Mouse (Mus musculus) MEL (cell line): Measurements from ENCODE around the gene Tmem150c. TPM values are rescaled to one million over a fixed set of nuclear protein-coding genes. Genes with fewer than 3 reads are reported as not detected.

Experiments used
- DNase-seq: peaks from one replicate; pipeline ENCODE4 v3.0.0; 2011; ENCODE audit warnings: low read depth, low spot score
- H3K27ac ChIP-seq: 2 replicates; pipeline ENCODE4 v1.5.1; 2012; ENCODE audit warnings: low read depth, mild to moderate bottlenecking, control low read depth, low read length, moderate library complexity; ENCODE audit not compliant: control insufficient read depth
- H3K27me3 ChIP-seq, 2 experiments: fragments of 150-350 bp in 1 of 2; sonication (generic) in 1 of 2; 2 replicates each; pipeline ENCODE4 v1.6.1; 2012; ENCODE audit warnings: low read length in 2 of 2, mild to moderate bottlenecking in 2 of 2, improper control_type of control experiment in 1 of 2, moderate library complexity in 1 of 2; ENCODE audit not compliant: insufficient read depth in 2 of 2, control insufficient read depth in 1 of 2
- H3K36me3 ChIP-seq, 2 experiments: 2 replicates each; pipeline ENCODE4 v1.6.1; 2012 to 2014; ENCODE audit warnings: low read length in 2 of 2, improper control_type of control experiment in 1 of 2, inconsistent platforms in 1 of 2, mild to moderate bottlenecking in 1 of 2; ENCODE audit not compliant: insufficient read depth in 2 of 2, control insufficient read depth in 1 of 2
- H3K4me1 ChIP-seq, 2 experiments: fragments of 150-350 bp in 1 of 2; sonication (generic) in 1 of 2; 2 replicates each; pipeline ENCODE4 v1.6.1; 2012; ENCODE audit warnings: low read length in 2 of 2, improper control_type of control experiment in 1 of 2, mild to moderate bottlenecking in 1 of 2; ENCODE audit not compliant: insufficient read depth in 2 of 2, control insufficient read depth in 1 of 2
- H3K4me3 ChIP-seq, 2 experiments: fragments of 150-350 bp in 1 of 2; sonication (generic) in 1 of 2; 2 replicates each; pipeline ENCODE4 v1.5.1; 2012; ENCODE audit warnings: low read depth in 2 of 2, low read length in 2 of 2, mild to moderate bottlenecking in 2 of 2, moderate library complexity in 2 of 2, control low read depth in 1 of 2, improper control_type of control experiment in 1 of 2; ENCODE audit not compliant: control insufficient read depth in 1 of 2, insufficient read depth in 1 of 2
- H3K79me2 ChIP-seq: 2 replicates; pipeline ENCODE4 v1.6.1; 2012; ENCODE audit warnings: mild to moderate bottlenecking, low read length, moderate library complexity; ENCODE audit not compliant: control insufficient read depth, poor library complexity, insufficient read depth
- H3K9ac ChIP-seq: 2 replicates; pipeline ENCODE4 v1.6.1; 2012; ENCODE audit warnings: low read depth, mild to moderate bottlenecking, control low read depth, low read length, moderate library complexity; ENCODE audit not compliant: control insufficient read depth, poor library complexity, severe bottlenecking
- H3K9me3 ChIP-seq: fragments of 150-350 bp; sonication (generic); replicated peaks from 2 replicates; pipeline ENCODE4 v1.6.1; 2012; ENCODE audit warnings: mild to moderate bottlenecking, low read length, improper control_type of control experiment, moderate library complexity; ENCODE audit not compliant: insufficient read depth
- BHLHE40 ChIP-seq: IDR thresholded peaks from 2 replicates; pipeline ENCODE4 v1.6.1; 2012; ENCODE audit warnings: low read depth, mild to moderate bottlenecking, inconsistent platforms, low read length, improper control_type of control experiment, borderline replicate concordance
- CHD1 ChIP-seq: IDR thresholded peaks from 2 replicates; pipeline ENCODE4 v1.6.1; 2012; ENCODE audit warnings: low read depth, mild to moderate bottlenecking, inconsistent platforms, low read length, improper control_type of control experiment
- CTCF ChIP-seq, 3 experiments: IDR thresholded peaks in 2 of 3; conservative IDR thresholded peaks in 1 of 3; 2 replicates each; pipeline ENCODE4 v1.5.1; 2011 to 2012; ENCODE audit warnings: low read length in 3 of 3, low read depth in 2 of 3, mild to moderate bottlenecking in 2 of 3, improper control_type of control experiment in 1 of 3, inconsistent platforms in 1 of 3, mixed read lengths in 1 of 3, moderate library complexity in 1 of 3; ENCODE audit not compliant: control insufficient read depth in 1 of 3, insufficient read depth in 1 of 3, poor library complexity in 1 of 3, severe bottlenecking in 1 of 3
- E2F4 ChIP-seq: IDR thresholded peaks from 2 replicates; pipeline ENCODE4 v1.6.1; 2011; ENCODE audit warnings: low read depth, low read length, improper control_type of control experiment, borderline replicate concordance
- ELF1 ChIP-seq: IDR thresholded peaks from 2 replicates; pipeline ENCODE4 v1.6.1; 2014; ENCODE audit warnings: low read depth, mild to moderate bottlenecking, inconsistent platforms, low read length, improper control_type of control experiment, moderate library complexity
- EP300 ChIP-seq, 2 experiments: IDR thresholded peaks; 2 replicates each; pipeline ENCODE4 v1.6.1; 2011; ENCODE audit warnings: improper control_type of control experiment in 2 of 2, low read length in 2 of 2, low read depth in 1 of 2, mild to moderate bottlenecking in 1 of 2
- ETS1 ChIP-seq: IDR thresholded peaks from 2 replicates; pipeline ENCODE4 v1.6.1; 2012; ENCODE audit warnings: low read depth, mild to moderate bottlenecking, inconsistent platforms, low read length, improper control_type of control experiment, moderate library complexity
- GABPA ChIP-seq: IDR thresholded peaks from 2 replicates; pipeline ENCODE4 v1.6.1; 2012; ENCODE audit warnings: low read depth, mild to moderate bottlenecking, inconsistent platforms, low read length, improper control_type of control experiment, moderate library complexity
- GATA1 ChIP-seq: IDR thresholded peaks from 2 replicates; pipeline ENCODE4 v1.6.1; 2011; ENCODE audit warnings: low read depth, low read length, improper control_type of control experiment
- JUND ChIP-seq: IDR thresholded peaks from 2 replicates; pipeline ENCODE4 v1.6.1; 2011; ENCODE audit warnings: low read depth, mild to moderate bottlenecking, improper control_type of control experiment, low read length
- MAX ChIP-seq: IDR thresholded peaks from 2 replicates; pipeline ENCODE4 v1.6.1; 2011; ENCODE audit warnings: low read length, improper control_type of control experiment
- MAZ ChIP-seq: IDR thresholded peaks from 2 replicates; pipeline ENCODE4 v1.6.1; 2012; ENCODE audit warnings: low read depth, mild to moderate bottlenecking, inconsistent platforms, low read length, improper control_type of control experiment
- MXI1 ChIP-seq: IDR thresholded peaks from 2 replicates; pipeline ENCODE4 v1.6.1; 2011; ENCODE audit warnings: mild to moderate bottlenecking, low read depth, low read length, improper control_type of control experiment
- NELFE ChIP-seq: IDR thresholded peaks from 2 replicates; pipeline ENCODE4 v1.6.1; 2011; ENCODE audit warnings: low read depth, low read length, improper control_type of control experiment
- POLR2A ChIP-seq, 2 experiments: IDR thresholded peaks; 2 replicates each; pipeline ENCODE4 v1.6.1; 2011 to 2012; ENCODE audit warnings: low read length in 2 of 2, mild to moderate bottlenecking in 2 of 2, control low read depth in 1 of 2, improper control_type of control experiment in 1 of 2, low read depth in 1 of 2, moderate library complexity in 1 of 2; ENCODE audit not compliant: control insufficient read depth in 1 of 2, insufficient read depth in 1 of 2, poor library complexity in 1 of 2
- POLR2AphosphoS2 ChIP-seq: IDR thresholded peaks from 2 replicates; pipeline ENCODE4 v1.6.1; 2011; ENCODE audit warnings: low read length, improper control_type of control experiment
- RCOR1 ChIP-seq: IDR thresholded peaks from 2 replicates; pipeline ENCODE4 v1.6.1; 2012; ENCODE audit warnings: low read depth, mild to moderate bottlenecking, inconsistent platforms, low read length, improper control_type of control experiment
- SIN3A ChIP-seq: IDR thresholded peaks from 2 replicates; pipeline ENCODE4 v1.6.1; 2012; ENCODE audit warnings: low read length, improper control_type of control experiment, inconsistent platforms
- SMC3 ChIP-seq: IDR thresholded peaks from 2 replicates; pipeline ENCODE4 v1.6.1; 2011; ENCODE audit warnings: low read depth, low read length, improper control_type of control experiment
- TCF12 ChIP-seq: IDR thresholded peaks from 2 replicates; pipeline ENCODE4 v1.6.1; 2014; ENCODE audit warnings: low read depth, mild to moderate bottlenecking, inconsistent platforms, low read length, improper control_type of control experiment, moderate library complexity
- USF2 ChIP-seq, 2 experiments: IDR thresholded peaks; 2 replicates each; pipeline ENCODE4 v1.6.1; 2011 to 2012; ENCODE audit warnings: improper control_type of control experiment in 2 of 2, low read length in 2 of 2, borderline replicate concordance in 1 of 2, inconsistent platforms in 1 of 2, low read depth in 1 of 2, mild to moderate bottlenecking in 1 of 2; ENCODE audit not compliant: insufficient read depth in 1 of 2
- ZKSCAN1 ChIP-seq: IDR thresholded peaks from 2 replicates; pipeline ENCODE4 v1.6.1; 2012; ENCODE audit warnings: low read depth, mild to moderate bottlenecking, inconsistent platforms, low read length, improper control_type of control experiment, moderate library complexity
- polyA plus RNA-seq, 2 experiments: library from polyadenylated mRNA; stranded (reverse) in 1 of 2; unstranded in 1 of 2; fragments of >175 nt in 1 of 2; fragments of >200 nt in 1 of 2; gene quantifications; 2 replicates each; pipeline versions ENCODE4 v1.2.1 to v1.2.4; 2012; ENCODE audit warnings: low replicate concordance in 2 of 2, low read depth in 1 of 2; ENCODE audit not compliant: insufficient read length in 2 of 2, insufficient read depth in 1 of 2, missing spikeins in 1 of 2
- total RNA-seq: library from RNA; depleted of rRNA; stranded (reverse); fragments of 300-350 nt; gene quantifications from 2 replicates; pipeline ENCODE4 v1.2.3, GENCODE M21; 2012

Gene Tmem150c
- total and polyA plus RNA-seq, 3 experiments, result 0.04 to 0.06 TPM; not detected in 1

DNA sequence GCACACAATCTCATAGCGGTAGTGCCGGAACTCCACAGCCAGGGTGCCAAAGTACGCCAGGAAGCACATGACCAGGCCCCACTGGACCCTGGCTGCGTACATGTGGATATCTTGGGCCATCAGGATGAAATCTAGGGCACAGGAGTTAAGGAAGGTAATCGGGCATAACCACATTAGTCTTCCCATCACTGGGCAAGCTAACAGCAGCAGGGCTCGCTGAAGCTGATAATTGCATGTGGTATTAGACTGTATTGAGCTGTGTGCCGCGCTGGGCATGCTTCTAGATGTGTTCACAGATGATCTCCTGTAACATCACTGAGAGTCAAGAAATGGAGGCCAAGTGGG, 79.7 kb downstream of the Tmem150c start (continued):
- no peak for TF ChIP-seq BHLHE40

DNA sequence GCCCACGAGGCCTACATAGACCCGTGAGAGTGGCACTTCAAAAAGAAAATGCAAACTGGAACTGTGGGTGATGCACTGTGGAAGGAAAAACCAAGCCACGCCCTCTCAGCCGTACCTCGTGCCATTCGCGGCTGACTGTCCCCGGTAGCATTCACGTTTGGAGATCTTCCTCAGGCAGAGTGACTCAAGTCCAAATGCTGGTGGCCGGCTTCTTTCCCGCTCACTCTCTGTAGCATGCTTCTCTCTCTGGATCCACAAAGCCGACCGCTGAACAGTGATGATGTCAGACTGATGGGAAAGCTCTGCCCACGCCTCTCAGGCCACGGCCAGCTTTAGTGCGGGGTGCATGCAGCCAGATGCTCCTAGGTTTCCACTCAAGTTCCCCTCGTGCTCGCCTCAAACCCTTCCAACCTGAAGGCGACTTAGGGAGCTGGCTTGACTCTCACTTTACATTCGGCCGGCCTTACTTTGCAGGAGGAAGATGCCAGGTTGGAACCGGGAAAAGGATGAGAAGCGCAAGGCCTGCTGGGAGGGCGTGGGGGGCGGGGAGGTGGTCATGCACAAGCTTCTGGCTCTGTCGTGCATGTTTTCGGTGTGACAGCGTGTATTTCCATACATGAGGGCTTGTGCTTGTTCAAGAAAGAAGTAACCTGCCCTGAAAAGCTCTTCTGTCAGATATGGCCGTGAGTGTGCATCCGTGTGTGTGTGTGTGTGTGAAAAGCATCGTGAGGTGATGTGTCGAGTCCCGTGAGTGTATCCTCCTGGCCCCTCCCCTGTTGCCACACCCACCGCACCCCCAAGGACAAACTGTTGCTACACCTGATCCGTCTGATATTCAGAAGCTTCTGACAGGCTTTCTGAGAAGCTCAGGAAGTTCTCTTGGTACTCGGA, 80.3 kb downstream of the Tmem150c start:
- TF ChIP-seq POLR2AphosphoS2 (no peak), MXI1 (peak; percentile 83), CTCF (IDR thresholded peaks at IDR 0.05 in 2 of 3, conservative IDR thresholded peaks at IDR 0.05 in 1 of 3; ENCODE audit: control insufficient read depth in 1 of 3, insufficient read depth in 1 of 3, low read depth in 2 of 3, low read length in 3 of 3, poor library complexity in 1 of 3, severe bottlenecking in 1 of 3) (no peak), EP300 (IDR thresholded peaks at IDR 0.05; ENCODE audit: low read depth in 1 of 2, low read length in 2 of 2) (no peak), SIN3A (no peak; the same call in 1 of the 2 replicates), CHD1 (no peak), JUND (no peak), ZKSCAN1 (no peak), POLR2A (IDR thresholded peaks at IDR 0.05; ENCODE audit: control insufficient read depth in 1 of 2, insufficient read depth in 1 of 2, low read depth in 1 of 2, low read length in 2 of 2, poor library complexity in 1 of 2) (no peak), ELF1 (no peak), TCF12 (no peak), GABPA (no peak), MAX (peak; percentile 12; the same call in 1 of the 2 replicates), BHLHE40 (peak; percentile 77), RCOR1 (no peak), USF2 (IDR thresholded peaks at IDR 0.05; ENCODE audit: borderline replicate concordance in 1 of 2, insufficient read depth in 1 of 2, low read depth in 1 of 2, low read length in 2 of 2) (no peak), MAZ (no peak), ETS1 (0 out of 2 replicates have a peak, but pooled peaks have one; percentile 12), GATA1 (no peak), E2F4 (no peak), NELFE (peak; percentile 34; the same call in 1 of the 2 replicates), SMC3 (peak; percentile 2; the same call in 1 of the 2 replicates)
- Histone ChIP-seq H3K79me2 (no peaks in the 10 kb centered on the region), H3K36me3 (0 out of 4 replicates have a peak, but pooled peaks cover 0 to 2% of the 10 kb centered on the region in 2 experiments), H3K4me3 (peak overlapping the region; percentile 71 to 93), H3K27me3 (no peaks in the 10 kb centered on the region), H3K9ac (peak overlapping the region; percentile 62), H3K4me1 (peaks cover 0 to 6% of the 10 kb centered on the region in 2 experiments; a peak in 2 of 4 replicates), H3K27ac (peak overlapping the region; percentile 43; the same call in 1 of the 2 replicates), H3K9me3 (no peaks in the 10 kb centered on the region)
- peak; percentile 74 for DNase-seq
